Mouse (Mus musculus) G1E (cell line): ENCODE data around the gene Clgn.

Experiments used
- CTCF ChIP-seq: IDR thresholded peaks from 2 replicates; pipeline ENCODE4 v1.5.1; 2012; ENCODE audit warnings: low read depth, low read length, inconsistent platforms, mixed read lengths
- GATA1 ChIP-seq: IDR thresholded peaks from 2 replicates; pipeline ENCODE4 v1.6.1; 2012; ENCODE audit warnings: borderline replicate concordance, low read length, inconsistent platforms, mixed read lengths
- POLR2AphosphoS5 ChIP-seq: IDR thresholded peaks from 2 replicates; pipeline ENCODE4 v1.6.1; 2012; ENCODE audit warnings: low read depth, low read length, inconsistent platforms; ENCODE audit not compliant: insufficient replicate concordance
- TAL1 ChIP-seq: conservative IDR thresholded peaks from 2 replicates; pipeline ENCODE4 v1.6.1; 2012; ENCODE audit warnings: low read depth, low read length, inconsistent platforms, mixed read lengths

DNA sequence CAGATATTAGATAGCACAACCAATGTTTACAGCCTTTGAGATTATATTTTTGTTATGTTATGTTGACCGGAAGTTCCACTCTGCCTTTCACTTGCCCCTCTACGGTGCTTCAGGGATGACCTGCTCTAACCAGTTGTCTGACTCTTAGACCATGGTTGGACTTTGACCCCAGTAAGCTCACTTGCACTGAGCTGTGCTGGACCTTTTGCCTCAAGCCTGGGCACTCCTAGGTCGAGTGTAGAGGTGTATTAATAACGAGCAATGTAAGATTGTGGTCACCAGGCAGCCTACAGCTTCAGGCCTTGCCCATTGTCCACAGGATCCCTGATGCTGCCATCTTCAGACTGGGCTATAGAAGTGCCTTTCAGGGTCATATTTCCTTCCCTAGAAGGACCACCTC, 8.1 kb downstream of the Clgn start:
- TF ChIP-seq CTCF: no peak
- no peak for TF ChIP-seq GATA1
- TF ChIP-seq TAL1: no peak
- TF ChIP-seq POLR2AphosphoS5: no peak
